Mouse (Mus musculus) spleen, adult 2 months (tissue): ENCODE measurements around the gene Tmprss13.

Source experiments
- CTCF ChIP-seq: fragments of 200-500 bp; IDR thresholded peaks from 2 replicates; pipeline ENCODE4 v1.5.1; 2011; ENCODE audit warnings: mild to moderate bottlenecking, inconsistent platforms; ENCODE audit not compliant: insufficient read depth, insufficient read length, insufficient replicate concordance; ENCODE audit errors: extremely low read depth
- POLR2A ChIP-seq: fragments of 200-500 bp; IDR thresholded peaks from 2 replicates; pipeline ENCODE4 v1.6.1; 2011; ENCODE audit warnings: low read depth, low read length, inconsistent platforms

GRCm38 (mm10) chr9:45345516-45345915 lies 26.6 kb downstream of the Tmprss13 start:
- TF ChIP-seq CTCF = no peak
- TF ChIP-seq POLR2A = no peak
